Mouse (Mus musculus) midbrain, embryonic 14.5 days (tissue): ENCODE measurements at regions not wholly inside any gene's neighbourhood (a gene's known extent, or its start where the extent isn't known, plus 50 kb on each side); places are given as distances from the start of the nearest gene placed in this dataset.
"Not testable (repeated sequence)": the region's sequence is repeated elsewhere in the genome, so short reads cannot be mapped to it uniquely, and the experiment has no call there.

Source experiments
- ATAC-seq: fragments of 200-750 bp; cut with Nextera tagmentation; 2 replicates; pipeline ENCODE4 v1.8.0; 2017; ENCODE audit warnings: moderate number of reproducible peaks, moderate library complexity; ENCODE audit not compliant: low FRiP score, low TSS enrichment
- DNase-seq: peaks from one replicate; pipeline ENCODE4 v3.0.0-alpha.2; 2015
- H3K27ac ChIP-seq: fragments of 300-500 bp; sonication (generic); replicated peaks from 2 replicates; pipeline ENCODE4 v1.5.1; 2014; ENCODE audit warnings: mild to moderate bottlenecking, low read depth, low read length, moderate library complexity
- H3K27me3 ChIP-seq: fragments of 300-500 bp; sonication (generic); 2 replicates; pipeline ENCODE4 v1.6.1; 2014; ENCODE audit warnings: low read length, control low read depth, mixed read lengths; ENCODE audit not compliant: control insufficient read depth, insufficient read depth
- H3K36me3 ChIP-seq: fragments of 300-500 bp; sonication (generic); 2 replicates; pipeline ENCODE4 v1.6.1; 2014; ENCODE audit warnings: low read length, control low read depth; ENCODE audit not compliant: control insufficient read depth, insufficient read depth
- H3K4me1 ChIP-seq: fragments of 300-500 bp; sonication (generic); 2 replicates; pipeline ENCODE4 v1.6.1; 2014; ENCODE audit warnings: mild to moderate bottlenecking, antibody characterized with exemption, low read length, control low read depth; ENCODE audit not compliant: control insufficient read depth, insufficient read depth
- H3K4me2 ChIP-seq: fragments of 300-500 bp; sonication (generic); 2 replicates; pipeline ENCODE4 v1.6.1; 2014; ENCODE audit warnings: mild to moderate bottlenecking, low read length, moderate library complexity
- H3K4me3 ChIP-seq: fragments of 300-500 bp; sonication (generic); replicated peaks from 2 replicates; pipeline ENCODE4 v1.5.1; 2014; ENCODE audit warnings: low read depth, low read length
- H3K9ac ChIP-seq: fragments of 300-500 bp; sonication (generic); replicated peaks from 2 replicates; pipeline ENCODE4 v1.6.1; 2014; ENCODE audit warnings: mild to moderate bottlenecking, low read length, moderate library complexity
- H3K9me3 ChIP-seq: fragments of 300-500 bp; sonication (generic); 2 replicates; pipeline ENCODE4 v1.6.1; 2016; ENCODE audit warnings: low read length, control low read depth, mixed read lengths; ENCODE audit not compliant: control insufficient read depth
- WGBS: fragments of 180-500 bp; shearing (Covaris S2); extraction: QIAGEN DNeasy Blood & Tissue Kit; methylation state at CpG from one replicate; pipeline ENCODE4 v1.1.7; 2014; 5-methylcytosine and 5-hydroxymethylcytosine counted together

DNA sequence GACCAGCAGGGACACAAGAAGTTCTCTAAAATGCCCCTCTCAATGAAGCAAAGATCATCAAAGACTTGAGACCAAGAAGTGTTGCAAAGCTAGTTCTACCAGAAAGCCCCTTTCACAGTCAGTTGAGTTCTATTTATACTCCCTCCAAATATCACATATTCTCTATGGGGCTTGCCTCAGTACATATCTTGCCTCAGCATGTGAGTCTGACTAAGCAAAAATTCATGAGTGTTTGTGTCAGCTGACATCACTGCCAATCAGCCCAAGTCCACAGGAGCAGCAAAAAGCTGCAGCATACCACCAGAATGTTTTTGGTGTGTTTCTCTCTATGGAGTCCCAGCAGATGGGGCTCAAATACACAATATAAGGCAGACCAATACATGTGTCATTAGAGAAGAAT lies 631.6 kb downstream of the Rpia start:
- no peak overlapping the region for H3K27ac ChIP-seq
- H3K27me3 ChIP-seq = no peaks in the 10 kb centered on the region
- ATAC-seq (no peak), DNase-seq (no peak)
- no peak overlapping the region for H3K4me2 ChIP-seq
- no peak overlapping the region for H3K9ac ChIP-seq
- no peaks in the 10 kb centered on the region for H3K36me3 ChIP-seq
- no peak overlapping the region for H3K4me3 ChIP-seq
- no peaks in the 10 kb centered on the region for H3K9me3 ChIP-seq
- H3K4me1 ChIP-seq = no peaks in the 10 kb centered on the region

DNA sequence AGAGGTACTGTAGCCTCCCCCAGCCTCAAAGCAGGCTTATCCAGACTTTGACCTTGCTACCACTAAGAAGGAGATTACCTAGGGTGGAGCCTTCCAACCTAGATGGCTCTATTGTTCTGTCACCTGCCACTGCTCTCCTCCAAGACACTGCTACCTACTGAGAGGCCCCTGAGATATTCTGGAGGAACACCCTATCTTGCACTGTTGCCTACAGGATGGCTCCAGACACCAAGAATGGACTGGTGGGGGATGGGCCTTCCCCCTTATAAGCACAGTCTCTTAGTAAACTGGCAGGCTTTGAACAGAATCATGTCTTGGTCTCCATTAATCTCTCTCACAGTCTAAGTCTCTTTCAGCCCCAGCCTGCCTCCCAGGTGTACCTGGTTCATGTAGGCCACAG lies 636.3 kb downstream of the Rpia start:
- H3K9me3 ChIP-seq, H3K27me3 ChIP-seq, H3K9ac ChIP-seq, H3K27ac ChIP-seq, DNase-seq, H3K4me1 ChIP-seq, H3K4me2 ChIP-seq, H3K36me3 ChIP-seq, H3K4me3 ChIP-seq, ATAC-seq: not testable (repeated sequence)

DNA sequence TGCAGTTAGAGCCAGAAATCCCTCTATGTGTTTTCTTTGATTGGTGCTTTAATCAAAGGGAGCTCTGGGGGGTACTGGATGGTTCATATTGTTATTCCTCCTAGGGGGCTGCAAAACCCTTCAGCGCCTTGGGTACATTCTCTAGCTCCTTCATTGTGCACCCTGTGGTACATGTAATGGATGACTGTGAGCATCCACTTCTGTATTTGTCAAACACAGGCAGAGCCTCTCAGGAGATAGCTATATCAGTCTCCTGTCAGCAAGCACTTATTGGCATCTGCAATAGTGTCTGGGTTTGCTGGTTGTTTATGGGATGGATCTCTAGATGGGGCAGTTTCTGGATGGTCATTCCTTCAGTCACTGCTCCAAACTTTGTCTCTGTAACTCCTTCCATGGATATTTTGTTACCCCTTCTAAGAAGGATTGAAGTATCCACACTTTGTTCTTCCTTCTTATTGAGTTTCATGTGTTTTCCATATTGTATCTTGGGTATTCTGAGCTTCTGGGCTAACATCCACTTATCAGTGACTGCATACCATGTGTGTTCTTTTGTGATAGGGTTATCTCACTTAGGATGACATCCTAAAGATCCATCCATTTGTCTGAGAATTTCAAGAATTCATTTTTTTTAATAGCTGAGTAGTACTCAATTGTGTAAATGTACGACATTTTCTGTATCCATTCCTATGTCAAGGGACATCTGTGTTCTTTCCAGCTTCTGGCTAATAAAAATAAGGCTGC lies 640.8 kb downstream of the Rpia start:
- not testable (repeated sequence) for H3K4me3 ChIP-seq, H3K9ac ChIP-seq, H3K4me2 ChIP-seq, H3K27ac ChIP-seq, H3K27me3 ChIP-seq, DNase-seq, H3K9me3 ChIP-seq, H3K4me1 ChIP-seq, H3K36me3 ChIP-seq, ATAC-seq
- WGBS = 92% methylated on average over 2 of the region's 2 CpGs

DNA sequence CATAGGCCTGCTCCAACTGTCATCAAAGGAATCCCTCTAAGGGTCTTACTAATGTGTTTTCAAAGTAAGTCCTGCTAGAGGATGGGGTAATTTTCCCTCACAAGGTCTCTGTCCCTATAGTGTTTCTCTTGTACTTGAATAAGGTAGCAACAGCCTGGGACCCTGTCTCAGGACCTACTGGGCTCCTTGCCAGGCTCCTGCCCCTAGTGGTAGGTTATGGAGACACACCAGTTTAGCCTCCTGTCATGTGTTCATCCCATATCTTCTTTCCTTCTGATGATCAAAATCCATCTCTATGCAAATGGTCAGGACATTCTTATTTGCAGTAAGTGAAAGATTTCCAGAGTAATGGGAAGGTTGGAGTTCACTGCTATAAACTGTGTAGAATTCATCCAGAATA lies 645.0 kb downstream of the Rpia start:
- no peak for ATAC-seq
- no peaks in the 10 kb centered on the region for H3K27me3 ChIP-seq
- H3K36me3 ChIP-seq = no peaks in the 10 kb centered on the region
- no peak overlapping the region for H3K4me3 ChIP-seq
- no peak for DNase-seq
- H3K4me1 ChIP-seq = no peaks in the 10 kb centered on the region
- no peak overlapping the region for H3K27ac ChIP-seq
- H3K9me3 ChIP-seq = no peaks in the 10 kb centered on the region
- H3K4me2 ChIP-seq = no peak overlapping the region
- no peak overlapping the region for H3K9ac ChIP-seq

DNA sequence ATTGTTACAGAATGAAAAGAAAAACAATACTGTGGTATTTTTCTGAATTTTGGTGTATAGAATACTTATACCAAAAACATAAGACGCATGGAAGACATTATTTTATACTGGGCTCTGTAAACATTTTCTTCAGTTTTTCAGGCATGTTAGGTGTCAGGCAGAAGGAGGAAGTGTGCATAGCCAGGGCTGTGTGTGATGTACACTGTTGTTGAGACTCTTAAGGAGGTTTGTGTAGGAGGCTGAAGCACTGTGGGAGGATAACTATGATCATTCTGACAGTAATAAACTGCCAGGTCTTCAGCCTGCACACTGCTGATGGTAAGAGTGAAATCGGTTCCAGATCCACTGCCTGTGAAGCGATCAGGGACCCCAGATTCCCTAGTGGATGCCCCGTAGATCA lies 648.7 kb downstream of the Rpia start:
- 88% methylated on average over 4 of the region's 4 CpGs for WGBS
- H3K36me3 ChIP-seq, H3K9me3 ChIP-seq, DNase-seq, H3K27ac ChIP-seq, H3K4me3 ChIP-seq, H3K4me2 ChIP-seq, H3K27me3 ChIP-seq, H3K4me1 ChIP-seq, H3K9ac ChIP-seq, ATAC-seq: not testable (repeated sequence)

DNA sequence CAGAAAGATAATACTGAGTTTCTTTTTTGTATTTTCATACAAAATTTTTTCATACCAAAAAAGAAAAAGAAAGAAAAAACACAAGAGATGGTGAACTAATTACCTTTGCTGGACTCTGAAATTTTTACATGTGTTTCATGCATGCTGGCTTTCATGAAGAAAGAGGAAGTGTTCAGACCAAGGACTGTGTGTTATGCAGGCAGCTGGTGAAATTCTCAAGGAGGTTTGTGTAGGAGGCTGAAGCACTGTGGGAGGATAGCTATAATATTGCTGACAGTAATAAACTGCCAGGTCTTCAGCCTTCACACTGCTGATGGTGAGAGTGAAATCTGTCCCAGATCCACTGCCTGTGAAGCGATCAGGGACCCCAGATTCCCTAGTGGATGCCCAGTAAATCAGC lies 675.2 kb downstream of the Rpia start:
- Histone ChIP-seq H3K4me1 (no peaks in the 10 kb centered on the region), H3K9me3 (no peaks in the 10 kb centered on the region), H3K36me3 (no peaks in the 10 kb centered on the region), H3K27ac (no peak overlapping the region), H3K4me2 (no peak overlapping the region), H3K27me3 (no peaks in the 10 kb centered on the region), H3K9ac (no peak overlapping the region), H3K4me3 (no peak overlapping the region)
- ATAC-seq = no peak
- 85% methylated on average over 1 of the region's 1 CpGs for WGBS
- DNase-seq = no peak

DNA sequence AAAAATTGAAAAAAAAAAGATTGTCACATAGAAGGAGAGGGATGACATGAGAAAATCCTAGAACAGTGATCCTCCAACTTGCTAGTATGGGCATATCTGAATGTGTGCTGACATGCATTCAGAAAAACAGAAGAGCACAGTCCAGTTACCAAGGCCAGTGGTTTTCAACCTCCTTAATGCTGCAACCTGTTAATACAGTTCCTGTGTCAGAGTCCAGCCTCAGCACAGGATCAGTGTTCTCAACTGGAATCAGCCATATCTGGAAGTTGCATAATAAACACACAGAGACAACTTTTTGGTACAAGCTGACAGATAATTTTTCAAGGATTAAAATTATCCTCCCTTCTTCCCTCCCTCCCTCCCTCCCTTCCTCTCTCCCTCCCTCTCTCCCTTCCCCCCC lies 680.1 kb downstream of the Rpia start:
- H3K36me3 ChIP-seq = no peaks in the 10 kb centered on the region
- no peaks in the 10 kb centered on the region for H3K9me3 ChIP-seq
- DNase-seq (no peak), ATAC-seq (no peak)
- H3K4me3 ChIP-seq = no peak overlapping the region
- no peak overlapping the region for H3K4me2 ChIP-seq
- H3K9ac ChIP-seq = no peak overlapping the region
- H3K4me1 ChIP-seq = no peaks in the 10 kb centered on the region
- no peak overlapping the region for H3K27ac ChIP-seq
- H3K27me3 ChIP-seq = no peaks in the 10 kb centered on the region

DNA sequence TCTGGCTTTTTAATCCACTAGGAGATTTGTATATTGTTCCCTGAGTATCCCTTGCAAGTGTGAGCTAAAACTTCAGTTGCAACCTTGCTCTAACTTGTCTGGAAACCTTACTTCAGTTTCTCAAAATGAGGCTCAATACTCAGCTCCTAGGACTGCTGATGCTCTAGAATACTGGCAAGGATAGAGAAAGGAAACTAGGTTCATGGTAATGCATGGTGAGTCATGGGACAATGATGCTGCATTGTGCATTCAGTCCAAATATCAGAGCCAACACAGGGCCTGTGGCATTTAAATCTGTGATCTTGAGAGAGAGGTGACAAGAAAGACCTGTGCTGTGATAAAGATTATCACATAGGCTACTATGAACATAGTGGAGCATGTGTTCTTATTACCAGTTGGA lies 682.6 kb downstream of the Rpia start:
- DNase-seq, H3K36me3 ChIP-seq, ATAC-seq, H3K27ac ChIP-seq, H3K9ac ChIP-seq, H3K4me2 ChIP-seq, H3K4me3 ChIP-seq, H3K27me3 ChIP-seq, H3K4me1 ChIP-seq, H3K9me3 ChIP-seq: not testable (repeated sequence)

DNA sequence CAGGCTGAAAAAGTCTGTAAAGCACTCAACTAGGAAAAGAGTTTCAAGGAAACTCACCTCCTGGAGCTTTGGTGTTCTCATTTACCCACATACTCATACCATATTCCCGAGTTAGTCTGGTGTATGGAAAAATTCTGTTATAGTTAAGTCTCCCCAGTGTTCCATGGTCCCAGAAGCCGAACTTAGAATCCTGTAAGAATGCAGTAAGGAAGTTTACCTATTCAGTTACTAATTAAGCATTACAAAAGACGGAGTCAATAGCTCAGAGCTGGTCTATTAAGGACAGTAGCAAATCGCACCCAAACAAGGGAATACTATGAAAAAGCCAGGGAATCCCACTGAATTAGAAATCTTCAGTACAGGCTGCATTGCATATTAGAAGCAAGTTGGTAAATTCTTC lies 688.3 kb downstream of the Rpia start:
- no peaks in the 10 kb centered on the region for H3K4me1 ChIP-seq
- no peak overlapping the region for H3K4me3 ChIP-seq
- H3K4me2 ChIP-seq = no peak overlapping the region
- H3K36me3 ChIP-seq = no peaks in the 10 kb centered on the region
- no peak overlapping the region for H3K27ac ChIP-seq
- no peaks in the 10 kb centered on the region for H3K9me3 ChIP-seq
- DNase-seq = no peak
- no peak for ATAC-seq
- no peak overlapping the region for H3K9ac ChIP-seq
- WGBS = 44% methylated on average over 4 of the region's 4 CpGs
- H3K27me3 ChIP-seq = no peaks in the 10 kb centered on the region
